Mouse (Mus musculus) small intestine, adult 2 months (tissue): ENCODE measurements around the gene Rassf1. TPM values are rescaled to one million over a fixed set of nuclear protein-coding genes. Genes with fewer than 3 reads are reported as not detected.

Experiments
- H3K27ac ChIP-seq: fragments of 200-500 bp; 2 replicates; pipeline ENCODE4 v1.5.1; 2012; ENCODE audit warnings: low read depth, low read length, control low read depth, inconsistent platforms; ENCODE audit not compliant: insufficient read depth
- H3K27me3 ChIP-seq: fragments of 200-500 bp; 2 replicates; pipeline ENCODE4 v1.6.1; 2012; ENCODE audit warnings: mild to moderate bottlenecking, moderate library complexity, low read length, inconsistent platforms; ENCODE audit not compliant: control insufficient read depth, insufficient read depth
- H3K36me3 ChIP-seq: fragments of 200-500 bp; 2 replicates; pipeline ENCODE4 v1.6.1; 2012; ENCODE audit warnings: mild to moderate bottlenecking, low read length, control low read depth, inconsistent platforms; ENCODE audit not compliant: control insufficient read depth, insufficient read depth
- H3K4me1 ChIP-seq: fragments of 200-500 bp; 2 replicates; pipeline ENCODE4 v1.6.1; 2012; ENCODE audit warnings: low read length, inconsistent platforms, mixed read lengths; ENCODE audit not compliant: control insufficient read depth, insufficient read depth, insufficient read length
- H3K4me3 ChIP-seq: fragments of 200-500 bp; 2 replicates; pipeline ENCODE4 v1.5.1; 2012; ENCODE audit warnings: low read depth, mild to moderate bottlenecking, control low read depth, inconsistent platforms, low read length, moderate library complexity
- CTCF ChIP-seq: fragments of 200-500 bp; IDR thresholded peaks from 2 replicates; pipeline ENCODE4 v1.5.1; 2012; ENCODE audit warnings: low read depth, mild to moderate bottlenecking, control low read depth, inconsistent platforms, low read length, moderate library complexity, mixed read lengths; ENCODE audit not compliant: insufficient replicate concordance, insufficient read length; ENCODE audit errors: extremely low read depth
- POLR2A ChIP-seq: fragments of 200-500 bp; IDR thresholded peaks from 2 replicates; pipeline ENCODE4 v1.6.1; 2012; ENCODE audit warnings: low read depth, mild to moderate bottlenecking, control low read depth, inconsistent platforms, low read length, moderate library complexity
- WGBS: fragments of 180-500 bp; shearing (Covaris S2); methylation state at CpG from one replicate; pipeline ENCODE4 v1.1.7; 2018; 5-methylcytosine and 5-hydroxymethylcytosine counted together
- polyA plus RNA-seq: library from polyadenylated mRNA; depleted of rRNA; stranded (reverse); fragments of >200 nt; gene quantifications from 2 replicates; pipeline ENCODE4 v1.2.3, GENCODE M21; 2012

Rassf1 gene
- polyA plus RNA-seq, 1 experiment: 33.2 TPM

DNA sequence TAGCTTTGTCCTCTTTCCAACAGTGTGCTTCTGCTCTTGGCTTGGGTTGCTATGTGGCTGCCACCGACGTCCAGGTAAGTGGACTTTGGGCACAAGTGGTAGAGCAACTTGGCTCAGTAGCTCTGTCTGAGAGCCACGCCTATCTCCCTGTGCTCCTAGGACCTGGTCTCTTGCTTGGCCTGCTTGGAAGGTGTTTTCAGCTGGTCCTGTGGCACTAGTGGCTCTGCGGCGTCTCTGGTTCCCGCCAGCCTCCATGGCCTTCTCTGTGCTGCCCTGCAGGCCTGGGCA is 39.4 kb downstream of the Rassf1 start:
- TF ChIP-seq CTCF (no peak), POLR2A (peak; percentile 36; the same call in 1 of the 2 replicates)
- Histone ChIP-seq H3K4me1 (peaks cover 25% of the 10 kb centered on the region), H3K36me3 (peaks cover 27% of the 10 kb centered on the region), H3K4me3 (peak overlapping the region; percentile 51), H3K27me3 (no peaks in the 10 kb centered on the region), H3K27ac (peak overlapping the region; percentile 94)
- 25% methylated on average over 6 of the region's 6 CpGs for WGBS

DNA sequence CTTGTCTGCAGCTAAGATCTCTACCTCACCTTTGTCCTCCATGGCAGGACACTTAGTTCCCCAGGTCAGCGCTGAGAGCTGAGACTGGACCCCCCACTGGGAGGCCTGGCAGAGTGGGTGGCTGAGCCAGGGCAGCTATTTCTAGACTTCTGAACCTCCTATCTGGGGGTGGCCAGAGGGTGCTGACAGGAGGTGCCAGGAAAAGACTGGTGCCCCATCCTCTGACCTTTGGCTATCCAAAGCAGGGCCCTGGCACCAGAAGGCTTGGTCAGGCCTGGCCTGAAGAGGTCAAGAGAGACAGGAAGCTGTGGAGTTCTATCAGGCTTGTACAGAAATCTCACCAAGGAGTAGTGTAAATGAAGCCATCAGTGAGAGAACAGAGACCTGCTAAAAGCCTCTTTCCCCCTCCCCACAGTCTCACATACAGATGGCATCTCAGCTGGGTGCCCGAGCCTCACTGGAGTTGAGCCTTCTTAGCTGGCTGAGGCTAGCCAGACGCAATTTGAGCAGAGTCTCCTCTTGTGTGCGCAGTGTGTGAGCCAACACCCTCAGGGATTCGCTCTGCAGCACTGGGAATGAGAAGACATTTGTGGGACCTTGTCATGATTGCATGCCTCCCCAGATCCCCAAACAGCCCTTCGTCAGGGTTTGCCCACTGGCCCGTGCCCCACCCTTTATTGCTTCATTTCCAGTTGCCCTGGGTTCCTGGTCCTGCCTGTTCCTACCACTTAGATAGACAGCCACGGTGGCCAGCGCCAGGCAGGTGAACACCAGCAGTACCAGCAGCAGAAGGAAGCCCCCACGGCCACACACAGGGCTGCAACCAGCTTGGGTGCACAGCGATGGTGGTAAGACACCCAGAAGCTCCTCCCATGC is 42.0 kb downstream of the Rassf1 start:
- Histone ChIP-seq H3K27me3 (no peaks in the 10 kb centered on the region), H3K4me1 (peaks cover 28% of the 10 kb centered on the region), H3K4me3 (no peak overlapping the region), H3K36me3 (peaks cover 32% of the 10 kb centered on the region), H3K27ac (no peak overlapping the region)
- TF ChIP-seq CTCF: no peak
- no peak for TF ChIP-seq POLR2A
- WGBS: 81% methylated on average over 11 of the region's 11 CpGs

DNA sequence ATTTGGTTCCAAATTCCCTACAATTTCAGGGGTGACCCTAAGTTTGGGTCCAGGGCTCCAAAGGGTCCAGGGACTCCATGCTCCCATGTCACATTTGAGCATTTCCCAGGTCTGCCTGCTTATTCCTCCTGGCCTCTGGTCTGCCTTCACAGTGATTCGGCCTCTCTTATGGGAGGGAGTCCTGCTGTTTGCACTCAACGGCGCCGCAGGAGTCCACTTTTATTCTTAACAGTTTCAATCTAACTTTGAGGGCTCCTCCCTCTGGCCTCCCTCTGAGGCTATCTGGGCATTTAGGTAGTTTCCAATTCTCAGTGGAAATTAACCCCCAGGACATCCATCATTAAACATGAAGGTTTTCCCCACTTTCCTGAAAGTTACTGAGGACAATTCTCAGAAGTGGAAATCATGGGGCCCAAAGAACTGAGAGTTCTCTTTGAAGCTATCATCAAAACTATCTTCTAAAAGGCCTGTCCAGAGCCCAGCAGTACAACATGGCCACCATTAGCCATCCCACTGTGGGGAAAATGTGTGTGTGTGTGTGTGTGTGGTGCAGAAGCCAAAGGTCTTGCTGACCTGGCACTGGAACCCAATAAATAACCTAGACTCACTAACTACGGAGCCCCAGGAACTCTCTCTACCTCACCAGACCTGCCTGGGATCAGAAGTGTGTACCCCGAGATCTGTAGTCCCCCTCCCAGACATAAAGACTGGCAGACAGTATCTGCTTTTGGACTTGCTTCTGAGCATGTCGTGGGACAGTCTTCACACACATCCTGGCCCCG is 43.1 kb downstream of the Rassf1 start:
- 84% methylated on average over 8 of the region's 8 CpGs for WGBS
- Histone ChIP-seq H3K36me3 (peaks cover 37% of the 10 kb centered on the region), H3K4me1 (peaks cover 28% of the 10 kb centered on the region), H3K27ac (no peak overlapping the region), H3K27me3 (no peaks in the 10 kb centered on the region), H3K4me3 (no peak overlapping the region)
- TF ChIP-seq POLR2A (no peak), CTCF (no peak)

DNA sequence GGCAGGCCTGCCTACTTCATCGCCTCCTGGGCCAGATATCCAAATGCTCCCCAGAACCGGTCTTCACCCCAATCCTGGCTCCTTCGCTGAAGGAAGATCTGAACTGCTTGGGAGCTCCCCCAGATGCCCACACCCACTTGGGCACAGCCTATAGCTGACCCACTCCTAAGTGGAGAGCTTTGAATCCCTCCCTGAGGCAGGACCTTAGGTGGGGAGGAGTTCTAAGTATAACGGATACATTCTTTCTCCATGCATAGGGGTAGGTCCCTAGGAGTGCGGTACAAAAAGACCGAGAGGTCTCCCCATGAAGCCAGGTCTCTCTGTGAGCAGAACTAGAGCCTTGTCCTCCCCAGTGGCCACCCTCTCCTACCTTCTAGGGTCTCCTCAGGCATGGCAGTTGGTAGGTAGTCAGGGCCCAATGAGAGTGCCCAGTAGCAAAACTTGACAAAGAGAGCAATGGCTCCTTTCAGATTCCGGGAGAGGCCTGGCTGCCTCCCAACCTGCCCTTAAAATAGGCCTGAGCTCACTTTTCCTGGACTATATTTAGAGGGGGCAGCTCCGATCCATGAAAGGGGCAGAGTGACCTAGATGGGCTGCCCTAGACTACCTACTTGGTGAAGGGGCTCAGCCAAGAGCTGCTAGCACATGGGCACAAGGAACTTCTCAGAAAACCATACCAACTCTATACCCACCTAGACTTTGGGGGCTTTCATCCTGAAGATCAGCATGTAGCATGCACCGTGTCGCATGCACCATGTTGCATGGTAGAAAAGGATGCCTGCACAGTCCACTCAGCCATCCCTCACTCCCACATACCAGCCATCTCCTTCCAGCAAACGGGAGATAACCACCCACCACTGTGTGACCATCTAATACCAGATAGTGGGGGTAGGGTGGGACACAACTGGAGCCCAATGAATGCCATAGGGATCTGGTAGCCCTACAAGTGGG is 45.5 kb downstream of the Rassf1 start:
- Histone ChIP-seq H3K27me3 (no peaks in the 10 kb centered on the region), H3K27ac (no peak overlapping the region), H3K4me1 (peaks cover 32% of the 10 kb centered on the region), H3K36me3 (peaks cover 35% of the 10 kb centered on the region), H3K4me3 (no peak overlapping the region)
- TF ChIP-seq CTCF (no peak), POLR2A (no peak)
- WGBS: 80% methylated on average over 11 of the region's 11 CpGs

- no peak overlapping the region for H3K4me3 ChIP-seq
- TF ChIP-seq POLR2A: no peak
- no peak for TF ChIP-seq CTCF
- WGBS: 54% methylated on average over 5 of the region's 5 CpGs
- H3K36me3 ChIP-seq: peaks cover 28% of the 10 kb centered on the region
- H3K27ac ChIP-seq: peak overlapping the region; percentile 45
- H3K4me1 ChIP-seq: peaks cover 39% of the 10 kb centered on the region
- no peaks in the 10 kb centered on the region for H3K27me3 ChIP-seq
Measured at GRCm38 (mm10) chr9:107598385-107598784, 47.0 kb downstream of the Rassf1 start.

- peaks cover 45% of the 10 kb centered on the region for H3K4me1 ChIP-seq
- 67% methylated on average over 9 of the region's 9 CpGs for WGBS
- H3K36me3 ChIP-seq: peaks cover 22% of the 10 kb centered on the region
- peak overlapping the region; percentile 45; the same call in 1 of the 2 replicates for H3K27ac ChIP-seq
- no peaks in the 10 kb centered on the region for H3K27me3 ChIP-seq
- TF ChIP-seq POLR2A (no peak), CTCF (no peak)
- H3K4me3 ChIP-seq: no peak overlapping the region
Measured at GRCm38 (mm10) chr9:107599433-107599832, 48.1 kb downstream of the Rassf1 start.
